Mouse (Mus musculus) gastrocnemius, adult 2 months (tissue): Measurements from ENCODE around the gene Pnpla2. TPM values are rescaled to one million over a fixed set of nuclear protein-coding genes. Genes with fewer than 3 reads are reported as not detected.

Experiments
- DNase-seq: peaks from one replicate; pipeline ENCODE4 v3.0.0; 2022
- H3K27ac ChIP-seq: fragments of 200-600 bp; 2 replicates; pipeline ENCODE4 v1.8.1; 2022; ENCODE audit warnings: mild to moderate bottlenecking
- H3K4me3 ChIP-seq: fragments of 200-600 bp; 2 replicates; pipeline ENCODE4 v1.8.1; 2022; ENCODE audit warnings: mild to moderate bottlenecking, moderate library complexity
- CTCF ChIP-seq: fragments of 200-600 bp; IDR thresholded peaks from 2 replicates; pipeline ENCODE4 v1.8.1; 2022; ENCODE audit warnings: antibody characterized with exemption, mild to moderate bottlenecking, moderate library complexity
- intact Hi-C: fragments of 180-260 bp; cut with DNase I; formaldehyde crosslinking; loops from one replicate; pipeline ENCODE4 v1.15.1; 2025
- total RNA-seq, 2 experiments: library from RNA; stranded (reverse); gene quantifications; 2 replicates each; pipeline ENCODE4 v1.2.3; 2021

Pnpla2 gene
- total RNA-seq, 2 experiments from 2014 or later: 345 to 348 TPM

- DNase-seq: no peak
- intact Hi-C loops: no loop called here
- TF ChIP-seq CTCF: no peak
- Histone ChIP-seq H3K27ac (peak overlapping the region; percentile 98), H3K4me3 (peak overlapping the region; percentile 97)
Observed at GRCm38 (mm10) chr7:141475805-141476158, 20.8 kb downstream of the Pnpla2 start.

DNA sequence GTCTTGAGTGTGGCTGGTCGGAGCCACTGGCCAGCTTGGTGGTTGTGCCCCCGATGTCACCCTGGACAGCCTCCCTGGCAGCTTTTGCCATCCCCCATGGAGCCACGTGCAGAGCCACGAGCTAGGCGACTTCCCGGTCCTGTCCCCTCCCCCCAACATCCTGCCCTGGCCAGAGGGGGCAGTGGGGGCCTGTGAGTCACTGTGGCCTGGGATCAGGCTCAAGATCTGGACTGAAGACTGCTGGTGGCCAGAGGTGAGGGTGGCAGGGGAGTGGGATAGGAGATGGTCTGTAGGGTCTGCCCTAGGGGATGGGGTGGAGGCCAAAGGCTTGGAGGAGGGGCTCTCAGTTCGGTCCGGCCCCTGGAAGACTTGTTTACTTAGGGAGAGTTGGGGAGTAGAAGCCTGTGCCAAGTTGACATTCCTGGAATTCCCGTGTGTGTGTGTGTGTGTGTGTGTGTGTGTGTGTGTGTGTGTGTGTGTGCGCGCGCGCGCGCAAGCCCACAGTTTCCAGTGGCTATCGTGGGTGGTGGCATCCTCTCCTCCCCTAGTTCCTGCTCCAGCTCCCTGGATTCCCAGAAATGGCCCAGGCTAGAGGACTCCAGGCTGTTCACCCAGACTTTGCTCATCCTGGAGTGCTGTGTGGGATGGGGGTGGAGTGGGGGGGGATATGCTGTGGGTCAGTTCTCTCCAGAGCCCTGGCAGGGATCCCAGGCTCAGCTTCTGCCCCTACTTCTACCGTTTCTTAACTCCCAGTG lies 21.4 kb downstream of the Pnpla2 start:
- intact Hi-C loops: no loop called here
- peak; percentile 86 for DNase-seq

GRCm38 (mm10) chr7:141476981-141477370 lies 22.0 kb downstream of the Pnpla2 start:
- DNase-seq: peak; percentile 55
- intact Hi-C loops: no loop called here
- no peak for TF ChIP-seq CTCF
- H3K27ac ChIP-seq: peak overlapping the region; percentile 98
- H3K4me3 ChIP-seq: peak overlapping the region; percentile 97

More for the DNA sequence above, 21.4 kb downstream of the Pnpla2 start:
- H3K27ac ChIP-seq: peak overlapping the region; percentile 98
- peak; percentile 23; the same call in 1 of the 2 replicates for TF ChIP-seq CTCF
- peak overlapping the region; percentile 97 for H3K4me3 ChIP-seq

- peak; percentile 17 for DNase-seq
- intact Hi-C loops: no loop called here
- no peak for TF ChIP-seq CTCF
- Histone ChIP-seq H3K4me3 (peak overlapping the region; percentile 97), H3K27ac (peak overlapping the region; percentile 98)
Observed at GRCm38 (mm10) chr7:141477578-141478269, 22.7 kb downstream of the Pnpla2 start.

DNA sequence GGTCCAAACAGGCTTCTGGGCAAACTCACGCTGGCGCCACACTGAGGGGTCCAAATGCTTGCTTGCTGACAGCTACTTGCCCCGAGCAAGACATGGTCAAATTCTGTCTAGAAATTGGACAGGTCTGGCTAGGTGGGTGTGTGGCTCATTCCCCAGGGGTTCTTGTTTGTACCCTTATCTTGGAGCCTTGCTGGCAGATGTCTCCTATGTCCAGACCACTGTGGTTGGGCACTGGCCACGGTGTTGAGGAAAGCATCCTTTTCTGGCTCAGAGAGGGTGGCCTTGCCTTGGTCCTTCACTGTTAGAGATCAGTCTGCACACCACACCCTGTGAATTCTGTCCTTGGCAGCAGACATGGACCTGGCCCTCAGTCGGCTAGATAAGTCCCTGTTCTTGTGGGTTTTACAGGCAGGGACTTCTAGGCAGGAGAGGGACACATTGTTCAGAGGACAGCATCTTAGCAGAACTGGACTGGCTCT lies 23.3 kb downstream of the Pnpla2 start:
- Histone ChIP-seq H3K4me3 (peak overlapping the region; percentile 97), H3K27ac (peak overlapping the region; percentile 98)
- intact Hi-C loops: no loop called here
- DNase-seq: peak; percentile 45
- no peak for TF ChIP-seq CTCF

DNA sequence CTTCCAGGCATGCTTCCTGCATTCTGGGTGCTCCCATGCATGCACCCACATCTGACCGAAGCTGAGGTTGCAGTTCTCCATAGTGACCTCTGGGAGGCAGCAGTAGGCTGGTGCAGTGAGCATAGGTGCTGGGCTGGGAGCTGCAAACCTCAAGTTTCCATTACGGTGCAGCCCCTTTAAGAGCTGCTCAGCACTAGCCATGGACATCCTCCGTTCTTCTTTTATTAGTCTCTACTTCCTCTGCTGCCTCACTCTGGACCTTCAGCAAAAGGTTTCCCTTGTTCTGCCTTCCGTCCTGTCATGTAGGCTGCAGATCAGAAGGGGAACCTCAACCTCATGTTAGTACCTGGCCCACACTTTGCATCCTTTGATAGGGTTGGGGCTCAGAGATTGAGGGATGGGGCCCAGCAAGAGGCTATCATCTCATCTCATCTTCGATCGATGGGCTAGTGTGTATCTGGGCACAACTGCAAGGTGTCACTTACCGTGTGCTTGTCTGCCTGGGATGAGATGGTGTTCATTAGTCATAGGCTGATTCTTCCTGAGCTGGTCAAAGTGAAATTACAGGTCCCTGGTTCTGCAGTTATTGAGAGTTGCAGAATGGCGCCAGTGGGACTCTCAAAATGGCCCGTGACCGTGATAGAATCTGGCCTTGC lies 26.0 kb downstream of the Pnpla2 start:
- no peak for TF ChIP-seq CTCF
- Histone ChIP-seq H3K27ac (peak overlapping the region; percentile 49; the same call in 1 of the 2 replicates), H3K4me3 (peak overlapping the region; percentile 76)
- intact Hi-C loops: loop anchor here (1.0 kb wide), 2 partner anchors 44 to 185 kb away; no protein-coding TSS in a partner anchor
- DNase-seq: peak; percentile 72

- peak overlapping the region; percentile 49; the same call in 1 of the 2 replicates for H3K27ac ChIP-seq
- DNase-seq: peak; percentile 52
- intact Hi-C loops: no loop called here
- peak overlapping the region; percentile 76 for H3K4me3 ChIP-seq
- TF ChIP-seq CTCF: peak; percentile 59
Observed at GRCm38 (mm10) chr7:141481498-141482401, 26.8 kb downstream of the Pnpla2 start.

DNA sequence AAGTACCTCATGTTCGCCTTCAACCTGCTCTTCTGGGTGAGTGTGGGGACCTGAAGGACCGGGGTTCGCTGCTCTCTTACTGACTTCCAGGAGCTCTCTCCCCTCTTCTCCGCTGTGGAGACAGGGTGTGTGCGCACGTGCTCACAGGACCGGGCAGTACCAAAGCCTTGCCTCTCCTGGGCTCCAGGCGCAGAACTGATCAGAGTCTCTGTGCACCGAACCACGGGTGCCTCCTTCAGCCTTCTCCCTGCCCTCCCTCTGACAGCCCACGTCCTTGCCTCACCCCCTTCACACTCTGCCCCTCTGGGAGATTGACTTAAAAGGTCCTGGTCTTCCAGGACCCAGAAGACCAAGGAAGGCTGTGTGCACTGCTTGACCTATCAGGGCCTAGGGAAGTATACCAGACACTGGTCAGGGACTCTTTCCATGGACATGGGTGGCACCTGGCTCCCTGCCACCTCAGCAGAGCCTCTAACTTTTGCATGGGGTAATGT lies 27.6 kb downstream of the Pnpla2 start:
- H3K4me3 ChIP-seq: peak overlapping the region; percentile 76
- no peak for TF ChIP-seq CTCF
- intact Hi-C loops: no loop called here

GRCm38 (mm10) chr7:141483114-141483653 lies 28.2 kb downstream of the Pnpla2 start:
- Histone ChIP-seq H3K4me3 (no peak overlapping the region), H3K27ac (no peak overlapping the region)
- no peak for TF ChIP-seq CTCF
- no peak for DNase-seq
- intact Hi-C loops: no loop called here

More for the DNA sequence above, 27.6 kb downstream of the Pnpla2 start:
- DNase-seq: no peak
- peak overlapping the region; percentile 43; the same call in 1 of the 2 replicates for H3K27ac ChIP-seq

GRCm38 (mm10) chr7:141484186-141485120 lies 29.5 kb downstream of the Pnpla2 start:
- Histone ChIP-seq H3K4me3 (no peak overlapping the region), H3K27ac (no peak overlapping the region)
- intact Hi-C loops: no loop called here
- DNase-seq: no peak
- no peak for TF ChIP-seq CTCF
